Mouse (Mus musculus) gastrocnemius, postnatal 10 days (tissue): ENCODE data around the gene Gemin2. TPM values are rescaled to one million over a fixed set of nuclear protein-coding genes. Genes with fewer than 3 reads are reported as not detected.
"Not testable (repeated sequence)": the region's sequence is repeated elsewhere in the genome, so short reads cannot be mapped to it uniquely, and the experiment has no call there.

Source experiments
- DNase-seq: peaks from one replicate; pipeline ENCODE4 v3.0.0; 2021; ENCODE audit warnings: mixed read lengths
- total RNA-seq, 2 experiments: library from RNA; stranded (reverse); gene quantifications; 2 replicates each; pipeline ENCODE4 v1.2.3; 2021

The Gemin2 gene
- total RNA-seq, 2 experiments from 2014 or later: 5.5 to 6.1 TPM

DNA sequence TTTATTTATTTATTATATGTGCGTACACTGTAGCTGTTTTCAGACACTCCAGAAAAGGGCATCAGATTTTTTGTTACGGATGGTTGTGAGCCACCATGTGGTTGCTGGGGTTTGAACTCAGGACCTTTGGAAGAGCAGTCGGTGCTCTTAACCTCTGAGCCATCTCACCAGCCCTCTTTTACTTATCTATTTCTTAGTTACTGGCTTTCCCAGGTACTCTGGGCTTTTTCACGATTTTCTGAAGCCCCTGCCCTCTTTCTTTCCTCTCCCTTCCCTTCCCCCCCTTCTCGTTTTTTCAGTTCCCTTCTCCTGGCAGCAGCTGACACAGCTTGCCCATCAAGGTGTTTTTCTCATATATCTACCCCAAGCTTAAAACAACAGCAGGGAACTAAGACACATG lies 45.0 kb downstream of the Gemin2 start:
- DNase-seq: not testable (repeated sequence)

DNA sequence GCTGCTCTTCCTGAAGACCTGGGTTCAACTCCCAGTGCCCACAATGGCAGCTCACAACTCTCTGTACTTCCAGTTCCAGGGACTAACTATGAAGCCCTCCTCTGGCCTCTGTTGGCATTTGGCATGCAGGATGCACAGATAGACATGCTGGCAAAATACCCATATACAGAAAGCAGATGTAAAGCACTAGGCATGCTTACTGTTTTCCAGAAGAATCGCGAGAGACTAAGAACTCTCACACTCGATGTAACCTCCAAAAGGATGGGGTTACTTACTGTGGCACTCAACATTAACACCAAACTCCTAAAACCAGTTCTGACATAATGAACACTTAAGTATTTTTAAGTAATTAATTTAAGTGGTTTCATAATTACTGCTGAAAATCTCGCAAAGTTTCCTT lies 47.1 kb downstream of the Gemin2 start:
- DNase-seq: no peak

DNA sequence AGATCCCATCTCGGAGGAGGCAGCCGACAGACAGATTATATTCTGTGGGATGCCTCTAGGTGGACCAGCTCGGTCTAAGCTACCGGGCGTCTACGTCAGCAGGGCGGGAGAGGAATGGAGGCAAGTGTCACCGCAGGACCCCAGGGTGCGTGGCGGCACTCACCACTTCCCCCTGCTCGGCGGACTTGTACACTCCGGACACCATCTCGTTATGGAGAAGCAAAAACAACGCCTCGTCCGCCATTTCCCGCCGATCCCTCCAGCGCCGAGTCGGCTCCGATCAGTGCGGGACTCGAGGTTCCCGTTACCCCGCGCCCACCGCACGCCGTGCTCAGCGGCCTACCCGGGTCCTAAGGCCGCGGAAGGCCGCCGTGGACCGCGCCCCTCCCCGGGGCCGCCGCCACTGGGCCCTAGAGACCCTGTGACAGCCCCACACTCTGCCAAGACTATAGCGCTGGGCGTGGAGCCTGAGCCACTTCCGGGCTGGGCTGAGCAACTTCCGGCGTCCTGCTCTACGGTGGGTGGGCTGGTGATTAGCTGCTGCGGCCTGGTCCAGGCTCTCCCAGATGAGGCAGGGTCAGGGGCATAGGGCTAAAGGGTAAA lies 47.9 kb downstream of the Gemin2 start, which contains the start of gene Trappc6b:
Gene Trappc6b, minus strand, starts transcription at position 480 of the 603 bp plus-strand sequence.
- DNase-seq: peak; percentile 79

DNA sequence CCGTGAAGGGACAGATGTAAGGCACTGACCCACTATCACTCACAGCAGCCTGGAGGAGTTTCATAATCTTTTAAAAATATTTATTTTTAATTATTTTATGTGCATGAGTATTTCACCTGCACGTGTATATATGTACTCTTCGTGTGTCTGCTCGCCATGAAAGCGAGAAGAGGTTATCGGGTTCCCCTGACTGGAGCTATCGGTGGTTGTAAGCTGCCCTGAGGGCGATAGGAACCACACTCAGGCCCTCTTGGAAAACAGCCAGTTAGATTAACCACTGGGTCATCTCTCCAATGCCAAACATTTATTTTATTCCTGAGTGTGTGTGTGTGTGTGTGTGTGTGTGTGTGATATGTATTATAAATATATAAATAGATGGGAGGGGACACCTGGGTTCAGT lies 51.6 kb downstream of the Gemin2 start:
- DNase-seq: no peak

DNA sequence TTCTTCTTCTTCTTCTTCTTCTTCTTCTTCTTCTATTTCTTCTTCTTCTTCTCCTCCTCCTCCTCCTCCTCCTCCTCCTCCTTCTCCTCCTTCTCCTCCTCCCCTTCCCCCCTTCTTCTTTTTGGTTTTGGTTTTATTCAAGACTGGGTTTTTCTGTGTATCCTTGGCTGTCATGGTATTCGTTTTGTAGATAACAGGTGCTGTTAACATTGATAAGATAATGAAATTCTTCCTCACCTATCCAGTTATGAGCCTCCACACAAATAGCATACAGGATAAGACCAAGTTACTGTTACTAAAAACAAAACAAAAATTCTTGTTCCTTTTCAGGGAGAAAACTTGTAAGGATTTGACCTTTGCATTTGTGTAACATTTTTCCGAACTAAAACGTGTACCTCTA lies 52.6 kb downstream of the Gemin2 start:
- no peak for DNase-seq

DNA sequence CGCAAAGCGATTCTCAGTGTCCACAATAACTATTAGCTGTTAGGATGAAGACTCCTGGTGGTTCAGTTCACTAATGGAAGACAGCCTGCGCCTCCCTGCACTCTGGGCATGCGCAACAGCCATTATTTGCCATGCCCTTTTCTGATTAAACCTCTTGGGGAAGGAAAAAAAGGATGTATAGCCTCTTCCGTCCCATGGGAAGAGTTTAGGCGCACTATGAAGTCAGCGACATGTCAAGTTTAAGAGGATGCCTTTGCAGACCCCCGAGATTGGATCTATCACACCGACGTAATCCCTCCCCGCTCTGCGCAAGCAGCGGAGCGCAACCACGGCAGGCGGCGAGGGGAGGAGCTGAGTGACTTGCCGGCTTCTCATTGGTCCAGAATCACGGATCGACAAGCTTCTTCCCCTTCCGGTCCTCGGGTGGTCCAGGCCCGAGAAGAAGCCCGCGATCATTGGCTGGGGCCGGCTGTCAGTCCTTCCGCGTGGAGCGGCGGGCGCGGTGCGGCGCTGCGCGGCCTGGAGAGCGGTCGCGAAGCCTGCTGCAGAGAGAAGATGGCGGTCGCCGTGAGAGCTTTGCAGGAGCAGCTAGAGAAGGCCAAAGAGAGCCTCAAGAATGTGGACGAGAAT lies 53.4 kb downstream of the Gemin2 start, which contains the start of gene Pnn:
Gene Pnn, plus strand, starts transcription at position 437 of the 630 bp plus-strand sequence.
- DNase-seq: peak; percentile 94

DNA sequence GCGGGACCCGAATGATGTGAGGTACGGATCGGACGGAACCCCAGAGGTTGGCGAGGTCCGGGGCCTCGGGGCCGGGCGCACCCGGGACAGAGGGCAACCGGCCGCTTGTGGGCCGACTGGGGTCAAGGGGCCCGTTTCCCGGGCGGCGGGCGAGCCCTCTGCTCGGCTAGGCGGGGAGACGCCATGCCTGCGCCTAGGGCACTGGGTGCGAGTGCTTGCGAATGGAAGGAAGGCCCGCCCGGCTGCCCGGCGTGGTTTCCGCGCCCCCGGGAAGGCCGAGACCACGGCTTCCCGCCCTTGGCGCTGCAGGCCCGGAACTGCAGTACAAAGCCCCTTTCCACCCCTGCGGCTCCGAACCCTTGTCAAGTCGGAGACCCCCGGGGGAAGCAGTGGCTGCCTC lies 53.9 kb downstream of the Gemin2 start:
- peak; percentile 49 for DNase-seq

DNA sequence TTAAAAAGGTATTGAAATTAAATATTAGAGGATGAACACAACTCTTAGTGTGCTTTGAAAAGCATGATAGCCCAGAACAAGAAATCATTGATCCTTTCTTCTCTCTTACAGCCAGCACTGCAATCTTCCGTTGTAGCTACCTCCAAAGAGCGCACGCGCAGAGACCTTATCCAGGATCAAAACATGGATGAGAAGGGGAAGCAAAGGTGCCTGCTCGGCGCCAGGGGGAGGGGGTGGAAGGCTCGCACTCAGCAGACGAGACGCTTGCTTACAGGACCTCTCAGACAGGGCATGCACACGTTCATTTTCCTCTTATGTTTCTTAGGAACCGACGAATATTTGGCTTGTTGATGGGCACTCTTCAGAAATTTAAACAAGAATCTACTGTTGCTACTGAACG lies 55.6 kb downstream of the Gemin2 start:
- DNase-seq: no peak

DNA sequence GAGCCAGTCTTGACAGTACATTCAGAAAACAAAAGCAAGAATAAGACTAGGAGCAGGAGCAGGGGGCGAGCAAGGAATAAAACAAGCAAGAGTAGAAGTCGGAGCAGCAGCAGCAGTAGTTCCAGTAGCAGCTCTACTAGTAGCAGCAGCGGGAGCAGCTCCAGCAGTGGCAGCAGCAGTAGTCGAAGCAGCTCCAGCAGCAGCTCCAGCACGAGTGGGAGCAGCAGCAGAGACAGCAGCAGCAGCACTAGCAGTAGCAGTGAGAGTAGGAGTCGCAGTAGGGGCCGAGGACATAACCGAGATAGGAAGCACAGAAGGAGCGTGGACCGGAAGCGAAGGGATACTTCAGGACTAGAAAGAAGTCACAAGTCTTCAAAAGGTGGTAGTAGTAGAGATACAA lies 59.1 kb downstream of the Gemin2 start:
- DNase-seq: no peak

DNA sequence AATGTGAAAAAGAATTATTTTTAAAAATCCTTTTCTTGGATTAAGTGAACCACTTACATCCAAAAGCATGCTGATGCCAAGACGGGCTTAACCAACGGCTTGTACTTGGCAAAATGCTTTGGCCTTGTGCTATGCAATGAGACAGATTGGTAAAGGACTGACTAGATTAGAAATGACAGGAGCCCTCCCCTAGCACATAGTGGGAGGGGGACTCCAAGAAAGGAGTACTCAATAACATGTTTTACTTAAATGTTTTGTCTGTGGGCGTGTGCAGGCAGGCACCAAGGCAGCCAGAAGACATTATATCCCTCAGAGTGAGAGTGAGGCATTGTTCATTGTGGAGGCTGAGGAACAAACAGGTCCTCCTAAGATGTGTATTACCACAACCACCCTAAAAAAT lies 60.9 kb downstream of the Gemin2 start:
- DNase-seq: no peak

DNA sequence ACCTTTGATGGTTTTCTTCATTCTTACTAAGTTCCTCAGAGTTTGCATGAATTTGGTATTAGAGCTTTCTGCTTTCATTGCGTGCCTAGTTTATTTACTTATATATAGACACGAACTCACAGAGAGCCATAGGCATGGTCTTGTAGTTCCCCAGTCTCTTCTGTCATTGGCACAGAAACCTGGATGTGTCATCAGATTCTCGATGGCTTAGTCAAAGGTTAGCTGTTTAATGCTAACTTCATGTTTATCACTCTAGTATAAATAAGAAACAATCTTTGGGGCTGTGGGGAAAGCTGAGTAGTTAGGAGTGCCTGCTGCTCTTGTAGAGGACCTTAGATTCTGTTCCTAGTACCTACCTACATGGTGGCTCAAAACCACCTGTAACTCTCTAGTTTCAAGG lies 63.8 kb downstream of the Gemin2 start:
- no peak for DNase-seq

DNA sequence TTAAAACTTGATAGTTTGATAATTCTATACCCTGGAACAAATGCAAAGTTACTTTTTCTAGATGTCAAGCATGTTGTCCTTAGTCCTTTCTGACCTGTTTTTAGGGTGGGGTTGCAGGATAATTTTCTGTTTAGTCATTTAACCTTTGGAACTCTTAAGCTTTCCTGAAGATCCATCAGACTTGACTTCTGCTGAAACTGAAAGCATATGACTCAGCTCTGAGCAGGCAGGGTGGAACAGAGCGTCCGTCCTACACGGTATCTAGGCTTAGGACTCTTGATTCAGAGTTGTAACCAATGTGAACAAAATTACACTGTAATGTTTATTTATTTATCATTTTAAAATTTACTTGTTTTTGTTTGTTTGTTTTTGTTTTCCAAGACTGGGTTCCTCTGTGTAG lies 64.7 kb downstream of the Gemin2 start:
- no peak for DNase-seq

Other genes starting within 250 kb of the Gemin2 start
- 10 to 100 TPM; 50.6 to 59.4 TPM for gene Sec23a, start 1.4 kb upstream of the Gemin2 start, total RNA-seq
- gene Trappc6b, start 48.1 kb downstream of the Gemin2 start, total RNA-seq: 10 to 100 TPM; 36.9 to 37.8 TPM
- gene Pnn, start 53.5 kb downstream of the Gemin2 start, total RNA-seq: 10 to 100 TPM; 18.6 to 27.6 TPM
- 10 to 100 TPM; 67.3 to 77.8 TPM for gene Mia2, start 82.4 kb downstream of the Gemin2 start, total RNA-seq
- 1 to 10 TPM; 4.1 to 7.4 TPM for gene Fbxo33, start 206.3 kb downstream of the Gemin2 start, total RNA-seq